Mouse (Mus musculus) gastrocnemius, postnatal 10 days (tissue): ENCODE data around the gene Map4k2. TPM values are rescaled to one million over a fixed set of nuclear protein-coding genes. Genes with fewer than 3 reads are reported as not detected.

ENCODE experiments used
- DNase-seq: peaks from one replicate; pipeline ENCODE4 v3.0.0; 2021; ENCODE audit warnings: mixed read lengths
- microRNA-seq, 2 experiments: library from miRNA; unstranded; fragments of <30 nt; microRNA quantifications; one replicate each; pipeline ENCODE4 v1.2.0; 2021
- total RNA-seq, 2 experiments: library from RNA; stranded (reverse); gene quantifications; 2 replicates each; pipeline ENCODE4 v1.2.3; 2021

Map4k2 gene
- total RNA-seq, 2 experiments from 2014 or later, result 11.9 to 19.3 TPM

GRCm38 (mm10) chr19:6401131-6401815, 60.3 kb downstream of the Map4k2 start:
- peak; percentile 86 for DNase-seq

- no peak for DNase-seq
Measured at GRCm38 (mm10) chr19:6401951-6402350, 61.0 kb downstream of the Map4k2 start.

- DNase-seq, result no peak
Measured at GRCm38 (mm10) chr19:6403869-6404268, 62.9 kb downstream of the Map4k2 start.

Small RNA genes lying within 50 kb of the gene (microRNA-seq; reads per million reads assigned to microRNA genes)
- 0 to 0.25 reads per million in 2 experiments for gene Mir6989

Other genes starting within 250 kb of the Map4k2 start
- under 1 TPM in 1 of 2 experiments, not detected in 1; 0.59 TPM for gene AC131692.1, start 246.7 kb upstream of the Map4k2 start, total RNA-seq
- under 1 TPM in 1 of 2 experiments, not detected in 1; 0.09 TPM for gene Naaladl1, start 235.4 kb upstream of the Map4k2 start, total RNA-seq
- 10 to 100 TPM; 12.4 to 13.9 TPM for gene Sac3d1, start 222.5 kb upstream of the Map4k2 start, total RNA-seq
- gene Snx15, start 212.8 kb upstream of the Map4k2 start, total RNA-seq, result 10 to 100 TPM; 12.0 to 14.6 TPM
- under 1 TPM; 0.23 to 0.41 TPM for gene Batf2, start 200.2 kb upstream of the Map4k2 start, total RNA-seq
- 10 to 100 TPM; 56.4 to 65.4 TPM for gene Arl2, start 199.6 kb upstream of the Map4k2 start, total RNA-seq
- gene Majin, start 156.7 kb upstream of the Map4k2 start, total RNA-seq, result not detected
- not detected for gene Gpha2, start 114.8 kb upstream of the Map4k2 start, total RNA-seq
- 10 to 100 TPM; 24.3 to 25.4 TPM for gene Ppp2r5b, start 105.3 kb upstream of the Map4k2 start, total RNA-seq
- 10 to 100 TPM; 13.2 to 15.0 TPM for gene Atg2a, start 99.5 kb upstream of the Map4k2 start, total RNA-seq
- gene Ehd1, start 64.4 kb upstream of the Map4k2 start, total RNA-seq, result 10 to 100 TPM; 54.0 to 64.8 TPM
- 1 to 10 TPM; 4.2 to 4.5 TPM for gene Cdc42bpg, start 34.7 kb upstream of the Map4k2 start, total RNA-seq
- gene Men1, start 6.2 kb upstream of the Map4k2 start, total RNA-seq, result 10 to 100 TPM; 11.3 to 12.9 TPM
- gene Sf1, start 22.6 kb downstream of the Map4k2 start, total RNA-seq, result 100 to 1,000 TPM in 1 of 2 experiments, 10 to 100 TPM in 1; 88.6 to 123 TPM
- gene Pygm, start 43.3 kb downstream of the Map4k2 start, total RNA-seq, result 1,000 to 10,000 TPM; 3,066 to 3,425 TPM
- 10 to 100 TPM; 30.5 to 31.4 TPM for gene Rasgrp2, start 58.2 kb downstream of the Map4k2 start, total RNA-seq
- gene Nrxn2, start 77.6 kb downstream of the Map4k2 start, total RNA-seq, result 1 to 10 TPM; 3.1 to 3.3 TPM
- gene Slc22a12, start 201.9 kb downstream of the Map4k2 start, total RNA-seq, result not detected